Mouse (Mus musculus): ENCODE measurements around the gene Dll3.

Gene Dll3

GRCm38 (mm10) chr7:28301616-28302433, at the start of gene Dll3:
TSS of gene Dll3 (minus strand) at chr7:28302238.
- DNase-seq (ENCODE audit: low read depth) = no peak

- DNase-seq (ENCODE audit: low read depth) = no peak
Measured at GRCm38 (mm10) chr7:28351676-28352191, 49.7 kb upstream of the Dll3 start.

GRCm38 (mm10) chr7:28350155-28350883, 48.3 kb upstream of the Dll3 start, which contains the start of gene Rps16:
TSS of gene Rps16 (plus strand) at chr7:28350652.
- peak; percentile 95 for DNase-seq (ENCODE audit: low read depth)

- no peak for DNase-seq (ENCODE audit: low read depth)
Measured at GRCm38 (mm10) chr7:28348601-28349000, 46.6 kb upstream of the Dll3 start.

- DNase-seq (ENCODE audit: low read depth) = no peak
Measured at GRCm38 (mm10) chr7:28347746-28348145, 45.7 kb upstream of the Dll3 start.

- peak; percentile 53 for DNase-seq (ENCODE audit: low read depth)
Measured at GRCm38 (mm10) chr7:28344637-28345036, 42.6 kb upstream of the Dll3 start.

- no peak for DNase-seq (ENCODE audit: low read depth)
Measured at GRCm38 (mm10) chr7:28341381-28341780, 39.3 kb upstream of the Dll3 start.

- DNase-seq (ENCODE audit: low read depth) = peak; percentile 63
Measured at GRCm38 (mm10) chr7:28339213-28339917, 37.3 kb upstream of the Dll3 start.

- DNase-seq (ENCODE audit: low read depth) = peak; percentile 95
Measured at GRCm38 (mm10) chr7:28338108-28338998, 36.3 kb upstream of the Dll3 start, which contains the start of gene Supt5. TSS of gene Supt5 (minus strand) at chr7:28338746.

- DNase-seq (ENCODE audit: low read depth) = no peak
Measured at GRCm38 (mm10) chr7:28335471-28335870, 33.4 kb upstream of the Dll3 start.

GRCm38 (mm10) chr7:28334534-28334933, 32.5 kb upstream of the Dll3 start:
- DNase-seq (ENCODE audit: low read depth) = no peak

GRCm38 (mm10) chr7:28328260-28328659, 26.2 kb upstream of the Dll3 start:
- no peak for DNase-seq (ENCODE audit: low read depth)

- no peak for DNase-seq (ENCODE audit: low read depth)
Measured at GRCm38 (mm10) chr7:28326457-28326856, 24.4 kb upstream of the Dll3 start.

GRCm38 (mm10) chr7:28325293-28325692, 23.3 kb upstream of the Dll3 start:
- DNase-seq (ENCODE audit: low read depth) = no peak

- DNase-seq (ENCODE audit: low read depth) = no peak
Measured at GRCm38 (mm10) chr7:28321974-28322720, 20.1 kb upstream of the Dll3 start.

- DNase-seq (ENCODE audit: low read depth) = no peak
Measured at GRCm38 (mm10) chr7:28318714-28319113, 16.7 kb upstream of the Dll3 start.

- DNase-seq (ENCODE audit: low read depth) = no peak
Measured at GRCm38 (mm10) chr7:28318036-28318435, 16.0 kb upstream of the Dll3 start.

GRCm38 (mm10) chr7:28311926-28312543, 10.0 kb upstream of the Dll3 start, which contains the start of gene Timm50:
TSS of gene Timm50 (minus strand) at chr7:28312072.
- DNase-seq (ENCODE audit: low read depth) = peak; percentile 94

- no peak for DNase-seq (ENCODE audit: low read depth)
Measured at GRCm38 (mm10) chr7:28311151-28311925, 9.3 kb upstream of the Dll3 start.
